Mouse (Mus musculus) heart, embryonic 14.5 days (tissue): Measurements from ENCODE around the gene Gm49361. TPM values are rescaled to one million over a fixed set of nuclear protein-coding genes. Genes with fewer than 3 reads are reported as not detected.
"Not testable (repeated sequence)": the region's sequence is repeated elsewhere in the genome, so short reads cannot be mapped to it uniquely, and the experiment has no call there.

Experiments
- ATAC-seq: fragments of 200-750 bp; cut with Nextera tagmentation; 2 replicates; pipeline ENCODE4 v1.8.0; 2017; ENCODE audit warnings: low read depth, moderate TSS enrichment; ENCODE audit not compliant: insufficient number of reproducible peaks, insufficient read depth, low FRiP score
- H3K27ac ChIP-seq, 2 experiments: fragments of 200-500 bp in 1 of 2; fragments of 300-500 bp in 1 of 2; sonication (generic) in 1 of 2; replicated peaks in 1 of 2; 2 replicates each; pipeline ENCODE4 v1.5.1; 2012 to 2014; ENCODE audit warnings: low read depth in 2 of 2, low read length in 2 of 2, control low read depth in 1 of 2, mild to moderate bottlenecking in 1 of 2, mixed read lengths in 1 of 2; ENCODE audit not compliant: control insufficient read depth in 1 of 2, insufficient read depth in 1 of 2
- H3K27me3 ChIP-seq: fragments of 300-500 bp; sonication (generic); 2 replicates; pipeline ENCODE4 v1.6.1; 2014; ENCODE audit warnings: mild to moderate bottlenecking, low read length, control low read depth; ENCODE audit not compliant: control insufficient read depth, insufficient read depth
- H3K36me3 ChIP-seq: fragments of 300-500 bp; sonication (generic); 2 replicates; pipeline ENCODE4 v1.6.1; 2014; ENCODE audit warnings: mild to moderate bottlenecking, control low read depth, low read length, mixed read lengths; ENCODE audit not compliant: control insufficient read depth, insufficient read depth
- H3K4me1 ChIP-seq, 2 experiments: fragments of 200-500 bp in 1 of 2; fragments of 300-500 bp in 1 of 2; sonication (generic) in 1 of 2; 2 replicates each; pipeline ENCODE4 v1.6.1; 2012 to 2014; ENCODE audit warnings: low read length in 2 of 2, control low read depth in 1 of 2, mixed read lengths in 1 of 2; ENCODE audit not compliant: control insufficient read depth in 2 of 2, insufficient read depth in 2 of 2
- H3K4me2 ChIP-seq: fragments of 300-500 bp; sonication (generic); 2 replicates; pipeline ENCODE4 v1.6.1; 2014; ENCODE audit warnings: mild to moderate bottlenecking, low read length
- H3K4me3 ChIP-seq, 2 experiments: fragments of 200-500 bp in 1 of 2; fragments of 300-500 bp in 1 of 2; sonication (generic) in 1 of 2; 2 replicates each; pipeline ENCODE4 v1.5.1; 2012 to 2014; ENCODE audit warnings: low read length in 2 of 2, mild to moderate bottlenecking in 2 of 2, control low read depth in 1 of 2, low read depth in 1 of 2, moderate library complexity in 1 of 2; ENCODE audit not compliant: control insufficient read depth in 1 of 2, insufficient read depth in 1 of 2
- H3K9ac ChIP-seq: fragments of 300-500 bp; sonication (generic); 2 replicates; pipeline ENCODE4 v1.6.1; 2014; ENCODE audit warnings: mild to moderate bottlenecking, low read length
- H3K9me3 ChIP-seq: fragments of 300-500 bp; sonication (generic); 2 replicates; pipeline ENCODE4 v1.6.1; 2016; ENCODE audit warnings: low read length, control low read depth; ENCODE audit not compliant: control insufficient read depth
- WGBS: fragments of 180-500 bp; shearing (Covaris S2); extraction: QIAGEN DNeasy Blood & Tissue Kit; methylation state at CpG from one replicate; pipeline ENCODE4 v1.1.7; 2014; 5-methylcytosine and 5-hydroxymethylcytosine counted together
- polyA plus RNA-seq: library from polyadenylated mRNA; unstranded; fragments of >200 nt; fragmentation: Nextera tagmentation; extraction: Ambion mirVana; gene quantifications from 2 replicates; pipeline ENCODE4 v1.2.1, GENCODE M21; 2014

Gm49361 gene
- polyA plus RNA-seq, 1 experiment from 2014 or later = not detected

DNA sequence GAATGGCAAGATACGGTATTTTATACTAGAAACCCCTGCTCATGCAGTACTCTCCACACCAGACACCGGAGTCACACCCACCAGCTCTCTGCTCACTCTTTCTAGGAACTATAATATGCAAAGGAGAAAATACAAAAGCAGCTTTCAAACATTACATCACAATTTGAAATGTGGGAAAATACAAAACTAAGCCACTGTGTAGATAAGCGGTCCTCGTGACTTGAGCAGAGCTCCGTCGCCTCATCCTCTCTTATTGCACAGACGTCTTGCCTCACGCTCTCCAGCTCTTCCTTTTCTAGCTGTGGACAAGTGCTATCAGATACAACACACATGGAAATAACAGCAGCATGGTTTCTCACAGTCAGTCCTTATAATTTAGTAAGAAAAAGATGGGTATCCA is 55.2 kb downstream of the Gm49361 start:
- H3K4me1 ChIP-seq = no peaks in the 10 kb centered on the region
- H3K27ac ChIP-seq = no peak overlapping the region
- H3K9me3 ChIP-seq = no peaks in the 10 kb centered on the region
- H3K4me3 ChIP-seq = no peak overlapping the region
- 78% methylated on average over 8 of the region's 8 CpGs for WGBS
- no peaks in the 10 kb centered on the region for H3K27me3 ChIP-seq
- H3K4me2 ChIP-seq = no peak overlapping the region
- H3K9ac ChIP-seq = no peak overlapping the region
- H3K36me3 ChIP-seq = peaks cover 69% of the 10 kb centered on the region
- no peak for ATAC-seq

DNA sequence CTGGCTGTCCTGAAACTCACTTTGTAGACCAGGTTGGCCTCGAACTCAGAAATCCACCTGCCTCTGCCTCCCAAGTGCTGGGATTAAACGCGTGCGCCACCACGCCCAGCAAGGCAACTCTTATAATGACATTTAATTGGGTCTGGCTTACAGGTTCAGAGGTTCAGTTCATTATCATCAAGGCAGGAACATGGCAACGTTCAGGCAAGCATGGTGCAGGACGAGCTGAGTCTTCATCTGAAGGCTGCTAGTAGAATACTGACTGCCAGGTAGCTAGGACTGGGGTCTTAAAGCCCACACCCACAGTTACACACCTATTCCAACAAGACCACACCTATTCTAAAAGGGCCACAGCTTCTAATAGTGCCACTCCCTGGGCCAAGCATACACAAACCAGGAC is 57.8 kb downstream of the Gm49361 start:
- H3K4me2 ChIP-seq, H3K27me3 ChIP-seq, H3K4me3 ChIP-seq, H3K27ac ChIP-seq, H3K9me3 ChIP-seq, ATAC-seq, H3K4me1 ChIP-seq, H3K9ac ChIP-seq: not testable (repeated sequence)
- 91% methylated on average over 7 of the region's 7 CpGs for WGBS
- H3K36me3 ChIP-seq = peaks cover 46% of the 10 kb centered on the region

DNA sequence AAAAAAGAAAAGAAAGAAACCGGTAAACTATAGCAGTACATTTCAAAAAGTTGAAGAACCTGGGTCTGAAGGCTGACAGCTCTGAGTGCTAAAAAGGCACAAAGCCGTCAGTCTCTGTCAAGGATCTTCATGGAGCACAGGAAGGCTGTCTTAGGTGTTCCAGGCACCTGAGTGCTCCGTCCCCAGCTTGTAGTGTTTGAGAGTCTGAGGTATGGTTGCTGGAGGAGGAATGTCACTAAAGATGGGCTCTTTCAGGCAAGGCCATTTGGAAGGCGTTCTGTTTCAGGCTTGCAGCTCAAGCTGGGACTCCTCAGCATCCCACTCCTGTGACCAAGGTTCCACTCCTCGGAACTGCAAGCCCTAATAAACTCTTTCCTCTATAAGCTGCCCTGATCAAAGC is 58.5 kb downstream of the Gm49361 start:
- no peak overlapping the region for H3K4me2 ChIP-seq

DNA sequence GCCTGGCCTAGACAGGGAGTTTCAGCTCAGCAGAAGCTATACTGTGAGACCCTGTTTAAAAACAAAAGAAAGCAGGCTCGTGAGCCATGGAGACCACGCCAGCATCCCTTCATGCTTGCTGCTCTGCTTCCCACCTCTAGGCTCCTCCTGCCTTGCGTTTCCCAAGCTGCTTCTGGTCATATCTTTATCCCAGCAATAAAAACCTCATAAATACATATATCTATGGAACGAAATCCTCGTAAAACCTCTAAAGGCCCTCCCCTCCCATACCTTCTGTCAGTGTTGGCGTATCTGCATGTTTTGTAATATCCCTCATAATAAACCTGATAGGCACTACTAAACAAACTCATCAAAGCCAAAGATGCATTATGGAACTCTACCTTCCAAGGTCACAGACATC is 59.3 kb downstream of the Gm49361 start:
- WGBS = 91% methylated on average over 6 of the region's 6 CpGs
- Histone ChIP-seq H3K9ac (no peak overlapping the region), H3K9me3 (no peaks in the 10 kb centered on the region), H3K4me1 (no peaks in the 10 kb centered on the region), H3K4me2 (no peak overlapping the region), H3K27me3 (no peaks in the 10 kb centered on the region), H3K27ac (no peak overlapping the region), H3K4me3 (no peak overlapping the region), H3K36me3 (peaks cover 34% of the 10 kb centered on the region)
- ATAC-seq = no peak

More for the DNA sequence above, 58.5 kb downstream of the Gm49361 start:
- Histone ChIP-seq H3K4me3 (no peak overlapping the region), H3K27ac (no peak overlapping the region), H3K36me3 (peaks cover 40% of the 10 kb centered on the region), H3K9me3 (no peaks in the 10 kb centered on the region), H3K27me3 (no peaks in the 10 kb centered on the region), H3K4me1 (no peaks in the 10 kb centered on the region), H3K9ac (no peak overlapping the region)
- WGBS = 85% methylated on average over 5 of the region's 5 CpGs
- ATAC-seq = no peak

DNA sequence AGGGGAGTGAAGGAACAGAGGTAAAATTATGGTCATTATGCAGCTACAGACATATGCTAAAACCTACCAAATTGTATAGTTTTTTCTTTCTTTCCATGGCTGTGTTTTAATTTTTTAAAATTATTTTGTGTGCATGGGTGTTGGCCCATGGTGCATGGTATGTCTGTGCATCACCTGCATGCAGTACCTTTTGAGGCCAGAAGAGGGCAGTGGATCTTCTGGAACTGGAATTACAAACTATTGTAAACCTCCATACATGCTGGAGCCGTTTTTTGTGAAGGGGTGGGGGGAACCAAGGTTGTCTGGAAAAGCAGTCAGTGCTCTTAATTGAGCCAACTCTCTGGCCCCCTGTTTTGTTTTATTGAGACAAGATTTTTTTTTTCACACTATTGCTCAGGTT is 61.3 kb downstream of the Gm49361 start:
- ATAC-seq = no peak

DNA sequence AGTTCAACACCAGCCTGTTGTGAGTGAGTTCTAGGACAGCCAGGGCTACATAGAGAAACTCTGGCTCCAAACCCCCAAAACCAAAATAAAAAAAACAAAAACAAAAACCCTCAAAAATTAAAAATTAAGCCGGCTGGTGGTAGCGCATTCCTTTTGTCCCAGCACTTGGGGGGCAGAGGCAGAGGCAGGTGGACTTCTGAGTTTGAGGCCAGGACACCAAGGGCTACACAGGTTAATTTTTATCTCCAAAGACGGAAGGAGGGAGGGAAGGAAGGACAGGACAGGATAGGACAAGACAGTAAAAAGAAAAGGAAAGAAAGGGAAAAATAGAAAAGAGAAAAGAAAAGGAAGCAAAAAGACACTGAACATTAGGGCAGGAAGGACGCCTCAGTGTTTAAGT is 63.2 kb downstream of the Gm49361 start:
- no peak overlapping the region for H3K27ac ChIP-seq
- H3K4me3 ChIP-seq = no peak overlapping the region
- no peak overlapping the region for H3K4me2 ChIP-seq
- no peak for ATAC-seq
- WGBS = 85% methylated on average over 4 of the region's 4 CpGs
- no peaks in the 10 kb centered on the region for H3K27me3 ChIP-seq
- no peaks in the 10 kb centered on the region for H3K4me1 ChIP-seq
- H3K36me3 ChIP-seq = no peaks in the 10 kb centered on the region
- no peaks in the 10 kb centered on the region for H3K9me3 ChIP-seq
- H3K9ac ChIP-seq = no peak overlapping the region

More for the DNA sequence above, 61.3 kb downstream of the Gm49361 start:
- Histone ChIP-seq H3K36me3 (peaks cover 14% of the 10 kb centered on the region), H3K9ac (no peak overlapping the region), H3K9me3 (no peaks in the 10 kb centered on the region), H3K4me2 (no peak overlapping the region), H3K4me1 (no peaks in the 10 kb centered on the region), H3K27ac (no peak overlapping the region), H3K4me3 (no peak overlapping the region), H3K27me3 (no peaks in the 10 kb centered on the region)
- WGBS = 5% methylated on average over 1 of the region's 1 CpGs

DNA sequence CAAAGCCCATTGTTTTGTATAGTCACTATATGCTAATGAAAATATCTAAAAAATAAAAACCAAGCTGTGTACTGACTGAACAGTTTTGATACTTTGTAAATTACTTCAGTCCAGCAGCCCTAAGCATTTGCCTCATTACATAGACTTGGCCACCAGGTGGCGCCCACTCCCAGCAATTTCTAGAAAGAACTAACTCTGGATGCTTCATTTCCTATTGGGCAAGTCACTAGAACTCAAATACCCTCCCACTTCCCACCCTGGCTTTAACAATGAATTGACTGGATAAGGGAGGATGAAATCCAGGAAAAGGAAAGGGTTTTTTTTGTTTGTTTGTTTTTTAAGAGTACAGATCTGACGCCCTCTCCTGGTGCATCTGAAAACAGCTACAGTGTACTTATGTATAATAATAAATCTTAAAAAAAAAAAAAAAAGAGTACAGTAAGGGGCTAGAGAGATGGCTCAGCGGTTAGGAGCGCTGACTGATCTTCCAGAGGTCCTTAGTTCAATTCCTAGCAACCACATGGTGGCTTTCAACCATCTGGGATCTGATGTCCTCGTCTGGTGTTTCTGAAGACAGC is 65.9 kb downstream of the Gm49361 start:
- H3K9ac ChIP-seq = no peak overlapping the region
- H3K9me3 ChIP-seq = no peaks in the 10 kb centered on the region
- H3K4me2 ChIP-seq = no peak overlapping the region
- no peaks in the 10 kb centered on the region for H3K27me3 ChIP-seq
- no peak for ATAC-seq
- no peaks in the 10 kb centered on the region for H3K4me1 ChIP-seq
- H3K4me3 ChIP-seq = no peak overlapping the region
- H3K27ac ChIP-seq = no peak overlapping the region
- WGBS = 41% methylated on average over 5 of the region's 5 CpGs
- no peaks in the 10 kb centered on the region for H3K36me3 ChIP-seq

DNA sequence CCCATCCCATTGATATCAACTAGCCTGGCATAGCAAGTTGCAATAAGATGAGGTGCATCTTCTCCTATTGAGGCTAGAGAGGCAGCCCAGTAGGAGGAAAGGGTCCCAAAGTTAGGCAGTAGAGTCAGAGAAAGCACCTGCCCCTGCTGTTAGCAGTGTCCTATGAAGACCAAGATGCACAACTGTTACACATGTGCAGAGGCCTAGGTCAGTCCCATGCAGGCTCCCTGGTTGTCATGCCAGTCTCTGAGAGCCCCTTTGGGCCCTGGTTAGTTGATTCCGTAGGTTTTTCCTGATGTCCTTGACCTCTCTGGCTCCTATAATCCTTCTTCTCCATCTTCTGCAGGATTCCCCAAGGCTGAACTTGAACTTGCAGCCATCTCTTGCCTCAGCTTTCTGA is 66.4 kb downstream of the Gm49361 start:
- Histone ChIP-seq H3K36me3 (no peaks in the 10 kb centered on the region), H3K27ac (no peak overlapping the region), H3K9me3 (no peaks in the 10 kb centered on the region), H3K4me2 (no peak overlapping the region), H3K4me3 (no peak overlapping the region), H3K27me3 (no peaks in the 10 kb centered on the region), H3K4me1 (no peaks in the 10 kb centered on the region), H3K9ac (no peak overlapping the region)
- no peak for ATAC-seq
- WGBS = 11% methylated on average over 1 of the region's 1 CpGs
